Mouse (Mus musculus) heart, adult 2 months (tissue): ENCODE data around the gene Cdh11. TPM values are rescaled to one million over a fixed set of nuclear protein-coding genes. Genes with fewer than 3 reads are reported as not detected.

Experiments used
- DNase-seq, 2 experiments: peaks; one replicate each; pipeline ENCODE4 v3.0.0; 2021
- H3K27ac ChIP-seq: fragments of 200-600 bp; 2 replicates; pipeline ENCODE4 v1.8.1; 2022
- H3K27me3 ChIP-seq: fragments of 200-500 bp; 2 replicates; pipeline ENCODE4 v1.6.1; 2012; ENCODE audit warnings: mild to moderate bottlenecking, low read length, inconsistent platforms, mixed read lengths; ENCODE audit not compliant: control insufficient read depth, insufficient read depth
- H3K36me3 ChIP-seq: fragments of 200-500 bp; 2 replicates; pipeline ENCODE4 v1.6.1; 2012; ENCODE audit warnings: low read length, inconsistent platforms; ENCODE audit not compliant: control insufficient read depth, insufficient read depth
- H3K4me1 ChIP-seq: fragments of 200-500 bp; 2 replicates; pipeline ENCODE4 v1.6.1; 2011; ENCODE audit warnings: low read length; ENCODE audit not compliant: control insufficient read depth, insufficient read depth
- H3K4me3 ChIP-seq: fragments of 200-600 bp; 2 replicates; pipeline ENCODE4 v1.8.1; 2022
- H3K79me2 ChIP-seq: fragments of 200-500 bp; replicated peaks from 2 replicates; pipeline ENCODE4 v1.6.1; 2012; ENCODE audit warnings: mild to moderate bottlenecking, inconsistent platforms, low read length, moderate library complexity, mixed read lengths; ENCODE audit not compliant: control insufficient read depth, insufficient read depth
- H3K9ac ChIP-seq: fragments of 200-500 bp; 2 replicates; pipeline ENCODE4 v1.6.1; 2012; ENCODE audit warnings: low read depth, mild to moderate bottlenecking, control low read depth, inconsistent platforms, low read length, mixed read lengths
- CTCF ChIP-seq: fragments of 200-600 bp; IDR thresholded peaks from 2 replicates; pipeline ENCODE4 v1.8.1; 2022; ENCODE audit warnings: antibody characterized with exemption, mild to moderate bottlenecking, moderate library complexity
- EP300 ChIP-seq: fragments of 200-500 bp; IDR thresholded peaks from 2 replicates; pipeline ENCODE4 v1.6.1; 2011; ENCODE audit warnings: low read depth, low read length, control low read depth; ENCODE audit not compliant: insufficient read depth
- POLR2A ChIP-seq: fragments of 200-500 bp; IDR thresholded peaks from 2 replicates; pipeline ENCODE4 v1.6.1; 2011; ENCODE audit warnings: mild to moderate bottlenecking, low read depth, low read length, control low read depth; ENCODE audit not compliant: insufficient read depth
- whole genome bisulfite sequencing: fragments of 180-500 bp; shearing (Covaris S2); methylation state at CpG from one replicate; pipeline ENCODE4 v1.1.7; 2018; 5-methylcytosine and 5-hydroxymethylcytosine counted together
- intact Hi-C: fragments of 180-260 bp; cut with DNase I; formaldehyde crosslinking; loops from one replicate; pipeline ENCODE4 v1.15.1; 2025
- microRNA-seq, 2 experiments: library from miRNA; unstranded; fragments of <30 nt; microRNA quantifications; one replicate each; pipeline ENCODE4 v1.2.0; 2021
- polyA plus RNA-seq: library from polyadenylated mRNA; depleted of rRNA; stranded (reverse); fragments of >200 nt; gene quantifications from 2 replicates; pipeline ENCODE4 v1.2.3, GENCODE M21; 2012
- total RNA-seq, 2 experiments: library from RNA; stranded (reverse); gene quantifications; 2 replicates each; pipeline ENCODE4 v1.2.3; 2021

Gene Cdh11
- total and polyA plus RNA-seq, 3 experiments: 6.0 to 13.4 (median 11.9) TPM

DNA sequence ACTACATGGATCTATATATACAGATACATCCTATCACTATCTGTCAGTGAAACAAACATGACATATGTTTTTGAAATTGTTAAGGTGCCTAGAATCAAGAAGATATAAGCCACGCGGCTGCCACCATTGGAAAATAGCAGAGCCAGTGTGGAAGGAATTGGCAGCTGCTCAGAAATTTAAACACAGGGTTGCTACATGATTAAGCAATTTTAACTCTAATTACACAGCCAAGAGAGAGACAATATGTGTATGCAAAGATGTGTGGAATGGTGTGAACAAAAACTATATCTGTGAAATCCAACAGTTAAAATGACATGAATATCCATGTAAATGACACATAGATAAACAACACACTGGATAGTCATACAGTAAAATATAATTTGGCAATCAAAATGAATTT lies 128.9 kb downstream of the Cdh11 start:
- TF ChIP-seq POLR2A (no peak), EP300 (no peak), CTCF (no peak)
- no peak overlapping the region for H3K9ac ChIP-seq
- no peaks in the 10 kb centered on the region for H3K79me2 ChIP-seq
- no peaks in the 10 kb centered on the region for H3K27me3 ChIP-seq
- H3K4me3 ChIP-seq: no peak overlapping the region
- no peak overlapping the region for H3K27ac ChIP-seq
- H3K4me1 ChIP-seq: no peaks in the 10 kb centered on the region
- 63% methylated on average over 2 of the region's 2 CpGs for WGBS
- DNase-seq: no peak
- intact Hi-C loops: no loop called here
- no peaks in the 10 kb centered on the region for H3K36me3 ChIP-seq

DNA sequence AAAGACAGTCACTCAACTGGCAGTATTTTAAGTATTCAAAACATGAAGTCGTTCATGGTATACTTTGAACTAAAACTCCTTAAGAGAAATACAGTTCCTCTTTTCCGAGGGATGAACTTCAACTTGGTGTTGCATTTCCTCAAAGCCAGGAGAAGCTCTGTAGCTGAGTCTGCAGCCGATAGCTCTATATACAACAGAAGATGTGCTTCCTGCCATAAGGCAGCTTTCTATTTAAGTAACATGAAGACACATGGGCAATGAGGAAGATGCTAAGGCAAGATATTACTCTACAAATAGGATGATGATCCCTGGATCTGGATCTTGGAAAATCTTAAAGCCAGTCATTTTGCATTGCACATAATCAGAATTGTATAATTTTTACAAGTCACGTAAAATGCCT lies 133.5 kb downstream of the Cdh11 start:
- no peak for DNase-seq
- TF ChIP-seq EP300: no peak
- no peak for TF ChIP-seq POLR2A
- no peak for TF ChIP-seq CTCF
- H3K79me2 ChIP-seq: no peaks in the 10 kb centered on the region
- H3K36me3 ChIP-seq: no peaks in the 10 kb centered on the region
- H3K9ac ChIP-seq: no peak overlapping the region
- no peak overlapping the region for H3K4me3 ChIP-seq
- 55% methylated on average over 4 of the region's 4 CpGs for WGBS
- H3K27me3 ChIP-seq: no peaks in the 10 kb centered on the region
- intact Hi-C loops: no loop called here
- H3K4me1 ChIP-seq: no peaks in the 10 kb centered on the region
- H3K27ac ChIP-seq: no peak overlapping the region

DNA sequence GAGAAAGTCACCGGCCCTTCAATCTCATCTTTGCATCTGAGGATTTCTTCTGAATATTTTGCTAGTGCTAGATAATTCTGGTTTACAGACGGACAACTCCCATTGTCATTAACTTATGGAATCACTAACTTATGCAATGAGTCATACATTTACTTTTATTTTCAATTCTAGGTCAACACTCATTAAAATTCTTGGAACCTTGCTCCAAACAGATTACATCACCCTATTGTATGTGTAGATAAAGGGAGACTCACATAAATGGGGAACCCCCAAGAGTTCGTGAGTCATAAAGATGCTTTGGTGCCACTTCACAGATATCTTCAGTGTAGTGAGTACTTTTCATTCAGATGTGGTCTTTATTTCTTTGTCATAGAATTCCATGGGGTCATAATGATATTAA lies 158.3 kb downstream of the Cdh11 start:
- intact Hi-C loops: no loop called here
- no peaks in the 10 kb centered on the region for H3K4me1 ChIP-seq
- no peak overlapping the region for H3K4me3 ChIP-seq
- H3K27ac ChIP-seq: no peak overlapping the region
- TF ChIP-seq EP300 (no peak), POLR2A (no peak), CTCF (no peak)
- no peak for DNase-seq
- H3K9ac ChIP-seq: no peak overlapping the region
- WGBS: 49% methylated on average over 3 of the region's 3 CpGs
- H3K36me3 ChIP-seq: no peaks in the 10 kb centered on the region
- no peaks in the 10 kb centered on the region for H3K79me2 ChIP-seq
- H3K27me3 ChIP-seq: no peaks in the 10 kb centered on the region

DNA sequence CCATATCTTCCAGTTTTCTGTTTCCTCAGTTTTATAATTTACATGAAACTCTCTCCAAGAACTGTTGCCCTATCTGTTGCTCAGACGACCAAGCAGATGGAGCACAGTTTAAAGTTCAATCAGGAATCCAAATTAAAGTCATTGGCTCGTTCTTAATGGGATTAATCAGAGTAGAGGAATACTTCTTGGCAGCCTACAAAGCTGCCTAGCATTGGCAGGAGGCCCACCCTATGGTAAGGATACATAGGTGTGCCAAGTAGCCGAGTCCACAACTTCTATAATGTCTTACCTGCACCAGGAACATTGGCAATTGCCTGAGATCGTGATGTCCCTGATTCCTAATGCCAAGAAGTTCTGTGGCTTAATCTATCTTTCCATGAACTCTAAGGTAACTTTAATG lies 173.3 kb downstream of the Cdh11 start:
- Histone ChIP-seq H3K4me3 (no peak overlapping the region), H3K36me3 (no peaks in the 10 kb centered on the region), H3K27me3 (no peaks in the 10 kb centered on the region), H3K79me2 (no peaks in the 10 kb centered on the region), H3K9ac (no peak overlapping the region), H3K27ac (no peak overlapping the region), H3K4me1 (no peaks in the 10 kb centered on the region)
- no peak for DNase-seq
- TF ChIP-seq POLR2A (no peak), EP300 (no peak), CTCF (no peak)
- intact Hi-C loops: no loop called here
- WGBS: 68% methylated on average over 4 of the region's 4 CpGs

DNA sequence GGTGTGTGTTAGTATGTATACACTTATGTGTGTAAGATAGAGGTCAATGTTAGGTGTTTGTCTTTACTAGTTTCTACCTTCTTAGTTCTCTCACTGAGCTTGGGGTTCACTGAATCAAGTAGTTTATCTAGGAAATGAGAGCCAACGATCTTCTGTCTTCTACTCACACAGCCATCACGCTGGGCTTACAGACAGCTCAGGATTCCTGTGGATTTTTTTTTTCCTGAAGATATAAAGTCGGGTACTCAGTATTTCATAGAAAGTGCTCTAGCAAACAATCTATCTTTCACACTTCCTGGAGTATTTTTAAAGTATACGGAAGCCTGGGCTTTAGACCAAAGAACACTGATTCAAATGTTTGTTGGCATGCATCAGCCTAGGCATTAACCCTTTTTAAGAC lies 184.1 kb downstream of the Cdh11 start:
- no peak for TF ChIP-seq CTCF
- TF ChIP-seq EP300: no peak
- TF ChIP-seq POLR2A: no peak
- Histone ChIP-seq H3K27ac (no peak overlapping the region), H3K27me3 (no peaks in the 10 kb centered on the region), H3K4me3 (no peak overlapping the region), H3K4me1 (no peaks in the 10 kb centered on the region), H3K9ac (no peak overlapping the region), H3K36me3 (no peaks in the 10 kb centered on the region), H3K79me2 (no peaks in the 10 kb centered on the region)
- intact Hi-C loops: no loop called here
- WGBS: 20% methylated on average over 4 of the region's 4 CpGs
- no peak for DNase-seq

DNA sequence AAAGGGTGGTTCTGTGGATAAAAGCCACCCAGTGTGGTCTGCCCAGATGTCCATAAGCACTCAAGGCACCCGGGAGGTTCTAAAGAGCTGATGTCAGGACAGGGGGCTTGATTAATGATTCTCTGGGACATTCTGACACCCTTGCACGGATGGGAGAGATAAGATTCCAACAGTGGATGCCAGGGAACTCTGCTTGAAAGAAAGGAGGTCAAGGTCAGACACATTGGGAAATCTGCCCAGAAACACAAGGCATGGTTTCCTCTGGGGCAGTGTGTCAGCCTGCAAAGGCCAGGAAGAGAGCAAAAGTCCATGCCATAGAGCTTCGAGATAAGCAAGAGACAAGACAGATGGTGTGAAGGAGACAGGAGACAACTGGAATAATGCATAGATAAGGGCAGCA lies 188.9 kb downstream of the Cdh11 start:
- peak; percentile 16 to 53 for DNase-seq
- H3K9ac ChIP-seq: no peak overlapping the region
- H3K79me2 ChIP-seq: no peaks in the 10 kb centered on the region
- WGBS: 2% methylated on average over 3 of the region's 3 CpGs
- H3K27ac ChIP-seq: no peak overlapping the region
- intact Hi-C loops: loop anchor here (10.0 kb wide), 1 partner anchor 148 kb away; no protein-coding TSS in a partner anchor
- H3K4me1 ChIP-seq: no peaks in the 10 kb centered on the region
- H3K4me3 ChIP-seq: no peak overlapping the region
- no peak for TF ChIP-seq POLR2A
- no peak for TF ChIP-seq EP300
- TF ChIP-seq CTCF: no peak
- H3K27me3 ChIP-seq: no peaks in the 10 kb centered on the region
- H3K36me3 ChIP-seq: no peaks in the 10 kb centered on the region

DNA sequence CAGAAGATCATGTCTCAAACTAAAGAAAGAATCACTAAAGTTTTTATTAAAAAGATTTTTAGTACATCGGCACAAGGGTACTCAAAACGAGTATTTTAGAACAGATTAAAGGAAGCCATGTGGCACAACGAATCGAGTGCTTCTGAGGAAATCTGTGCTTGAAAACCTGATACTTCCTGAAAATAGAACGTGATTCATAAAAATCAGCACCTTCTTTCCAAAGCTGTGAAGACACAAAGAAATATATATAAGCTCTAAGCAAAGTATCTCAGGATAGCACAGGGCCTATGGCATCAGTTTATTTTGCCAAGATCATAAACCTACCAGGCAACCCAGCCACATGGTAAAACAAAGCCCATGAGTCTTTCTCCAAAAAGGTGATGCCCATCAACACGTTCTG lies 191.5 kb downstream of the Cdh11 start:
- Histone ChIP-seq H3K9ac (no peak overlapping the region), H3K36me3 (no peaks in the 10 kb centered on the region), H3K4me1 (no peaks in the 10 kb centered on the region), H3K4me3 (no peak overlapping the region), H3K79me2 (no peaks in the 10 kb centered on the region), H3K27me3 (no peaks in the 10 kb centered on the region), H3K27ac (no peak overlapping the region)
- WGBS: 81% methylated on average over 6 of the region's 6 CpGs
- TF ChIP-seq POLR2A (no peak), EP300 (no peak), CTCF (no peak)
- intact Hi-C loops: loop anchor here (10.0 kb wide), 1 partner anchor 151 kb away; no protein-coding TSS in a partner anchor
- DNase-seq: no peak

Small RNA genes lying within 50 kb of the gene (microRNA-seq; reads per million reads assigned to microRNA genes)
- 0 reads per million in 2 experiments for gene Gm26301
